Mouse (Mus musculus) ES-Bruce4 (cell line): ENCODE data around the gene Ttyh3. TPM values are rescaled to one million over a fixed set of nuclear protein-coding genes. Genes with fewer than 3 reads are reported as not detected.

Source experiments
- H3K27ac ChIP-seq: 2 replicates; pipeline ENCODE4 v1.5.1; 2012; ENCODE audit warnings: low read length, inconsistent platforms; ENCODE audit not compliant: insufficient read depth
- H3K27me3 ChIP-seq: 2 replicates; pipeline ENCODE4 v1.6.1; 2012; ENCODE audit warnings: mild to moderate bottlenecking, low read length, inconsistent platforms; ENCODE audit not compliant: control insufficient read depth, poor library complexity, insufficient read depth, severe bottlenecking
- H3K36me3 ChIP-seq: 2 replicates; pipeline ENCODE4 v1.6.1; 2012; ENCODE audit warnings: inconsistent platforms, mild to moderate bottlenecking, low read length, moderate library complexity; ENCODE audit not compliant: control insufficient read depth, poor library complexity, insufficient read depth, severe bottlenecking
- H3K4me1 ChIP-seq: one replicate; pipeline ENCODE4 v1.8.1; 2011; ENCODE audit warnings: low read length; ENCODE audit not compliant: control insufficient read depth, insufficient read depth
- H3K4me3 ChIP-seq: 2 replicates; pipeline ENCODE4 v1.5.1; 2011; ENCODE audit warnings: low read depth, mild to moderate bottlenecking, low read length
- H3K9ac ChIP-seq: 2 replicates; pipeline ENCODE4 v1.6.1; 2012; ENCODE audit warnings: low read depth, mild to moderate bottlenecking, inconsistent platforms; ENCODE audit not compliant: poor library complexity, severe bottlenecking
- H3K9me3 ChIP-seq: replicated peaks from 2 replicates; pipeline ENCODE4 v1.6.1; 2012; ENCODE audit warnings: mild to moderate bottlenecking, low read length, inconsistent platforms; ENCODE audit not compliant: control insufficient read depth, poor library complexity, insufficient read depth, severe bottlenecking
- CTCF ChIP-seq: IDR thresholded peaks from one replicate; pipeline ENCODE4 v1.8.1; 2011; ENCODE audit warnings: low read depth, low read length
- EP300 ChIP-seq: IDR thresholded peaks from 2 replicates; pipeline ENCODE4 v1.6.1; 2011; ENCODE audit warnings: low read depth, low read length; ENCODE audit not compliant: insufficient read depth
- POLR2A ChIP-seq: IDR thresholded peaks from one replicate; pipeline ENCODE4 v1.8.1; 2011; ENCODE audit warnings: low read length; ENCODE audit not compliant: insufficient read depth
- polyA plus RNA-seq: library from polyadenylated mRNA; stranded (reverse); fragments of >200 nt; gene quantifications from 2 replicates; pipeline ENCODE4 v1.2.4, GENCODE M21; 2011; ENCODE audit warnings: low read depth; ENCODE audit not compliant: missing spikeins, insufficient read depth, insufficient read length

Ttyh3 gene
- polyA plus RNA-seq, 1 experiment: 19.1 TPM

GRCm38 (mm10) chr5:140583732-140584368 lies 65.0 kb downstream of the Ttyh3 start:
- Histone ChIP-seq H3K4me1 (peaks cover 21% of the 10 kb centered on the region), H3K4me3 (no peak overlapping the region), H3K27me3 (no peaks in the 10 kb centered on the region), H3K27ac (no peak overlapping the region), H3K9ac (no peak overlapping the region), H3K36me3 (no peaks in the 10 kb centered on the region), H3K9me3 (no peaks in the 10 kb centered on the region)
- TF ChIP-seq CTCF: no peak
- TF ChIP-seq EP300: peak; percentile 94

- no peaks in the 10 kb centered on the region for H3K9me3 ChIP-seq
- peaks cover 21% of the 10 kb centered on the region for H3K4me1 ChIP-seq
- H3K4me3 ChIP-seq: no peak overlapping the region
- H3K36me3 ChIP-seq: no peaks in the 10 kb centered on the region
- H3K9ac ChIP-seq: no peak overlapping the region
- no peak overlapping the region for H3K27ac ChIP-seq
- H3K27me3 ChIP-seq: no peaks in the 10 kb centered on the region
- TF ChIP-seq EP300: peak; percentile 76; the same call in 1 of the 2 replicates
- no peak for TF ChIP-seq POLR2A
These were observed 65.7 kb downstream of the Ttyh3 start for GRCm38 (mm10) chr5:140582995-140583731.

- H3K27ac ChIP-seq: no peak overlapping the region
- no peak overlapping the region for H3K9ac ChIP-seq
- H3K4me1 ChIP-seq: peaks cover 21% of the 10 kb centered on the region
- H3K9me3 ChIP-seq: no peaks in the 10 kb centered on the region
- no peaks in the 10 kb centered on the region for H3K36me3 ChIP-seq
- TF ChIP-seq EP300 (peak; percentile 94), CTCF (no peak)
- no peaks in the 10 kb centered on the region for H3K27me3 ChIP-seq
- H3K4me3 ChIP-seq: no peak overlapping the region
These were observed 67.3 kb downstream of the Ttyh3 start for GRCm38 (mm10) chr5:140581569-140581968.

- no peak overlapping the region for H3K27ac ChIP-seq
These were observed 69.1 kb downstream of the Ttyh3 start for GRCm38 (mm10) chr5:140579771-140580170.

GRCm38 (mm10) chr5:140579221-140579620 lies 69.6 kb downstream of the Ttyh3 start:
- Histone ChIP-seq H3K27ac (no peak overlapping the region), H3K4me3 (no peak overlapping the region)

More at GRCm38 (mm10) chr5:140579771-140580170, 69.1 kb downstream of the Ttyh3 start:
- H3K9me3 ChIP-seq: no peaks in the 10 kb centered on the region
- TF ChIP-seq CTCF (no peak), EP300 (0 out of 2 replicates have a peak, but pooled peaks have one; percentile 47)
- no peak overlapping the region for H3K4me3 ChIP-seq
- H3K9ac ChIP-seq: no peak overlapping the region
- peaks cover 21% of the 10 kb centered on the region for H3K4me1 ChIP-seq
- no peaks in the 10 kb centered on the region for H3K27me3 ChIP-seq
- H3K36me3 ChIP-seq: no peaks in the 10 kb centered on the region

GRCm38 (mm10) chr5:140575381-140575866 lies 73.4 kb downstream of the Ttyh3 start:
- H3K27me3 ChIP-seq: no peaks in the 10 kb centered on the region
- peaks cover 4% of the 10 kb centered on the region for H3K4me1 ChIP-seq
- H3K9me3 ChIP-seq: no peaks in the 10 kb centered on the region
- H3K4me3 ChIP-seq: no peak overlapping the region
- TF ChIP-seq POLR2A: no peak
- TF ChIP-seq EP300: no peak
- TF ChIP-seq CTCF: no peak
- no peaks in the 10 kb centered on the region for H3K36me3 ChIP-seq
- H3K27ac ChIP-seq: no peak overlapping the region
- no peak overlapping the region for H3K9ac ChIP-seq

More at GRCm38 (mm10) chr5:140579221-140579620, 69.6 kb downstream of the Ttyh3 start:
- Histone ChIP-seq H3K4me1 (peaks cover 17% of the 10 kb centered on the region), H3K36me3 (no peaks in the 10 kb centered on the region), H3K9ac (no peak overlapping the region), H3K27me3 (no peaks in the 10 kb centered on the region), H3K9me3 (no peaks in the 10 kb centered on the region)
- TF ChIP-seq EP300 (no peak), POLR2A (no peak), CTCF (no peak)
